Mouse (Mus musculus) liver, embryonic 14.5 days (tissue): ENCODE results near the gene Olfr330. TPM values are rescaled to one million over a fixed set of nuclear protein-coding genes. Genes with fewer than 3 reads are reported as not detected.
A peak's percentile ranks its signal among the peaks of the same experiment; 100 is the strongest.
"Not testable (repeated sequence)": the region's sequence is repeated elsewhere in the genome, so short reads cannot be mapped to it uniquely, and the experiment has no call there.

Experiments used
- ATAC-seq: fragments of 200-750 bp; cut with Nextera tagmentation; 2 replicates; pipeline ENCODE4 v1.8.0; 2017; ENCODE audit warnings: moderate number of reproducible peaks, mild to moderate bottlenecking, moderate library complexity; ENCODE audit not compliant: insufficient read depth
- DNase-seq, 3 experiments: peaks; one replicate each; pipeline ENCODE4 v3.0.0-alpha.2; 2012 to 2013; ENCODE audit warnings: low read depth in 3 of 3, low spot score in 3 of 3
- H3K27ac ChIP-seq: fragments of 300-500 bp; sonication (generic); 2 replicates; pipeline ENCODE4 v1.5.1; 2014; ENCODE audit warnings: moderate library complexity, mild to moderate bottlenecking, control low read depth, inconsistent platforms
- H3K27me3 ChIP-seq: fragments of 300-500 bp; sonication (generic); 2 replicates; pipeline ENCODE4 v1.6.1; 2014; ENCODE audit warnings: mild to moderate bottlenecking, low read length, moderate library complexity; ENCODE audit not compliant: control insufficient read depth, insufficient read depth
- H3K36me3 ChIP-seq: fragments of 300-500 bp; sonication (generic); replicated peaks from 2 replicates; pipeline ENCODE4 v1.6.1; 2014; ENCODE audit warnings: low read depth; ENCODE audit not compliant: control insufficient read depth, insufficient read depth
- H3K4me1 ChIP-seq, 2 experiments: fragments of 200-500 bp in 1 of 2; fragments of 300-500 bp in 1 of 2; sonication (generic) in 1 of 2; replicated peaks; 2 replicates each; pipeline ENCODE4 v1.6.1; 2012 to 2014; ENCODE audit warnings: antibody characterized with exemption in 1 of 2, inconsistent platforms in 1 of 2, low read length in 1 of 2; ENCODE audit not compliant: control insufficient read depth in 2 of 2, insufficient read depth in 2 of 2
- H3K4me2 ChIP-seq: fragments of 300-500 bp; sonication (generic); 2 replicates; pipeline ENCODE4 v1.6.1; 2014; ENCODE audit warnings: low read depth, mild to moderate bottlenecking, control low read depth, moderate library complexity
- H3K4me3 ChIP-seq, 2 experiments: fragments of 200-500 bp in 1 of 2; fragments of 300-500 bp in 1 of 2; sonication (generic) in 1 of 2; 2 replicates each; pipeline ENCODE4 v1.5.1; 2012 to 2014; ENCODE audit warnings: low read depth in 2 of 2, low read length in 2 of 2, mild to moderate bottlenecking in 2 of 2, control low read depth in 1 of 2, inconsistent platforms in 1 of 2, moderate library complexity in 1 of 2; ENCODE audit not compliant: insufficient read depth in 1 of 2
- H3K9ac ChIP-seq: fragments of 300-500 bp; sonication (generic); replicated peaks from 2 replicates; pipeline ENCODE4 v1.6.1; 2014; ENCODE audit warnings: mild to moderate bottlenecking, control low read depth, moderate library complexity
- H3K9me3 ChIP-seq: fragments of 300-500 bp; sonication (generic); 2 replicates; pipeline ENCODE4 v1.6.1; 2016; ENCODE audit warnings: low read length, mixed read lengths; ENCODE audit not compliant: control insufficient read depth
- CTCF ChIP-seq: IDR thresholded peaks from 2 replicates; pipeline ENCODE4 v1.5.1; 2016; ENCODE audit warnings: antibody characterized with exemption, low read depth, control low read depth
- EP300 ChIP-seq: IDR thresholded peaks from 2 replicates; pipeline ENCODE4 v1.6.1; 2016; ENCODE audit warnings: antibody characterized with exemption, low read depth
- WGBS: fragments of 180-500 bp; shearing (Covaris S2); extraction: QIAGEN DNeasy Blood & Tissue Kit; methylation state at CpG from one replicate; pipeline ENCODE4 v1.1.7; 2014; ENCODE audit not compliant: insufficient replicate concordance; 5-methylcytosine and 5-hydroxymethylcytosine counted together
- polyA plus RNA-seq, 2 experiments: library from polyadenylated mRNA; depleted of rRNA in 1 of 2; stranded (reverse) in 1 of 2; unstranded in 1 of 2; fragments of >200 nt; fragmentation: Nextera tagmentation in 1 of 2; extraction: Ambion mirVana in 1 of 2; gene quantifications; 2 replicates each; pipeline versions ENCODE4 v1.2.1 to v1.2.3; 2012 to 2014

Gene Olfr330
- polyA plus RNA-seq, 2 experiments: not detected

- Histone ChIP-seq H3K27me3 (no peaks in the 10 kb centered on the region), H3K27ac (no peak within 1 kb of the TSS), H3K9me3 (no peaks in the 10 kb centered on the region), H3K4me2 (no peak within 1 kb of the TSS), H3K4me3 (no peak within 1 kb of the TSS), H3K9ac (no peak within 1 kb of the TSS), H3K4me1 (no peaks in the 10 kb centered on the region), H3K36me3 (no peaks in the 10 kb centered on the region)
- WGBS: 63% methylated on average over 5 of the region's 5 CpGs
- TF ChIP-seq CTCF (no peak), EP300 (no peak)
- DNase-seq: no peak
- no peak for ATAC-seq
Observed at GRCm38 (mm10) chr11:58546322-58546721, 11.7 kb upstream of the Olfr330 start, which contains the start of gene Olfr329-ps. Olfr329-ps (minus strand) TSS chr11:58546422.

DNA sequence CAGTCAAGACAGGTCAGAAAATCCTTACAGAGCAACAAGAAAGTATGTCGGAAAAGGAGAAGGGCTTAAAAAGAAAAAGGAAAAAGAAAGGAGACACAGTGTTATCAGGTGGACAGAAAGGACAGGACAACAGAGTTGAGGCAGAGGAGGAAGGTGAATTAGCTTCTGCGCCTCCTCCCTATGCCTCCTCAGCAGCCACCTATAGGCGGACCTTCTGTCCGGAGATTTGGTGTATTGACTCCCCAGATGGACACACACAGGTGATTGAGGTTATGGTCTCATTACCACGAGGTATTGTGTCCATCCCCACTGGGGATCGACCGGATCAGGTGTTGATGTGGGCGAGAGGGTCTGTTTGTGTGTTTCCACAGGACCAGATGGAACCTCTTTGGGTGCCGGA lies 14.9 kb downstream of the Olfr330 start:
- 78% methylated on average over 7 of the region's 9 CpGs for WGBS
- not testable (repeated sequence) for H3K9ac ChIP-seq, H3K36me3 ChIP-seq, DNase-seq, H3K4me2 ChIP-seq, ATAC-seq, H3K27ac ChIP-seq, H3K9me3 ChIP-seq, H3K4me3 ChIP-seq, H3K27me3 ChIP-seq, H3K4me1 ChIP-seq

- not testable (repeated sequence) for H3K9me3 ChIP-seq, DNase-seq, H3K4me1 ChIP-seq, H3K27ac ChIP-seq, H3K4me3 ChIP-seq, H3K27me3 ChIP-seq, H3K36me3 ChIP-seq, H3K9ac ChIP-seq, H3K4me2 ChIP-seq, ATAC-seq
- WGBS: 80% methylated on average over 17 of the region's 18 CpGs
Observed at GRCm38 (mm10) chr11:58518916-58519315, 15.7 kb downstream of the Olfr330 start.

- H3K9ac ChIP-seq, DNase-seq, H3K27ac ChIP-seq, H3K9me3 ChIP-seq, H3K4me3 ChIP-seq, H3K4me1 ChIP-seq, H3K36me3 ChIP-seq, ATAC-seq, H3K4me2 ChIP-seq, H3K27me3 ChIP-seq: not testable (repeated sequence)
- WGBS: 72% methylated on average over 19 of the region's 19 CpGs
Observed at GRCm38 (mm10) chr11:58509058-58509457, 25.6 kb downstream of the Olfr330 start.

- not testable (repeated sequence) for H3K4me3 ChIP-seq, H3K4me1 ChIP-seq, H3K27ac ChIP-seq, H3K4me2 ChIP-seq, H3K27me3 ChIP-seq, H3K9me3 ChIP-seq, ATAC-seq, H3K36me3 ChIP-seq, DNase-seq, H3K9ac ChIP-seq
Observed at GRCm38 (mm10) chr11:58502472-58502871, 32.2 kb downstream of the Olfr330 start, which contains the start of gene Olfr331. Olfr331 (minus strand) TSS chr11:58502572.

DNA sequence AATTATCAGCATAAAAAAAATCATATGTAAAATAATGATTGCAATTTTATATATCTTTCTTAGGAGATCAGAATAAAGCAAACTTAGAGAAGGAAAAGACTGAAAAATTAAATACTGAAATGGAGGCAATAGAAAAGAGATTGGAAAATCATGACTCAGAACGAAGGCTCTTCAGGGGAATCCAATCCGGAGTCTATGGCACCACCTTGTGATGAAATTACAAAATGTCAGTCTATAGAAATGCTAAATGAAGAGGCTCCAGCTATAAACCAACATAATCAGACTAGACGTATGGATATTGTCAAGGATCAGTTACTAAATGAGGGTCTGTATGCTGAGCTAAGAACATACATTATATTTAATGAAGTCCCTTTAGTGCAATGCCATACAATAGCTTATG lies 35.3 kb downstream of the Olfr330 start:
- ATAC-seq: no peak
- 41% methylated on average over 3 of the region's 3 CpGs for WGBS

More for the DNA sequence above, 35.3 kb downstream of the Olfr330 start:
- Histone ChIP-seq H3K27me3 (no peaks in the 10 kb centered on the region), H3K4me3 (no peak overlapping the region), H3K36me3 (no peaks in the 10 kb centered on the region), H3K27ac (no peak overlapping the region), H3K9me3 (no peaks in the 10 kb centered on the region), H3K4me2 (no peak overlapping the region), H3K9ac (no peak overlapping the region), H3K4me1 (no peaks in the 10 kb centered on the region)
- no peak for DNase-seq
- TF ChIP-seq CTCF (0 out of 2 replicates have a peak, but pooled peaks have one; percentile 18), EP300 (no peak)
